19 mouse cellular contexts compared by ENCODE assay signal in genomic region chr5:120479538-120479937, GRCm38 (mm10). TPM values are rescaled to one million over a fixed set of nuclear protein-coding genes. Genes with fewer than 3 reads are reported as not detected.
DNase-seq lines count a peak whose midpoint lies in the region; TF ChIP-seq lines count a peak whose summit lies in the region.
"Had no signal": no experiment of that assay in that cellular context is flagged by ENCODE, and none has a peak within 500 bp of the region (broad histone marks: within the 10 kb centered on the region; RNA-seq: fewer than 3 reads in every experiment).

No protein-coding gene starts in this region.

- no peak overlapping the region for H3K27ac ChIP-seq in layer of hippocampus, adult 2 months
- H3K27ac ChIP-seq: forebrain, embryonic 12.5 days; heart, embryonic 10.5 days; hindbrain, embryonic 12.5 days; kidney, embryonic 15.5 days; lung, embryonic 15.5 days; macrophage; neural tube, embryonic 15.5 days had no signal

- DNase-seq in layer of hippocampus, adult 2 months (ENCODE audit: low spot score in 2 of 2): no peak
- no peak for DNase-seq in layer of hippocampus, adult 9-10 months (ENCODE audit: low spot score)
- peak; percentile 32 for DNase-seq in thymus, postnatal 4 days
- DNase-seq in thymus, postnatal 25 days: no peak
- peak; percentile 48 for DNase-seq in ZHBTc4 (ENCODE audit: low read depth, low spot score)
- DNase-seq in right cerebral cortex, adult 18-20 months: no peak
- DNase-seq in spleen, adult 18-20 months: no peak
- DNase-seq: adrenal gland, adult 2 months; cerebellum, postnatal 14 days; gastrocnemius, postnatal 25 days; heart, postnatal 10 days had no signal

- TF ChIP-seq CTCF in layer of hippocampus, adult 2 months (conservative IDR thresholded peaks at IDR 0.05): peak; percentile 68

- H3K4me3 ChIP-seq in layer of hippocampus, adult 2 months: no peak overlapping the region
- H3K4me3 ChIP-seq: forebrain, embryonic 12.5 days; heart, embryonic 10.5 days; hindbrain, embryonic 12.5 days; kidney, embryonic 15.5 days; lung, embryonic 15.5 days; neural tube, embryonic 15.5 days had no signal

RNA-seq across cellular contexts. Expression of gene Sds, which starts 3.2 kb away (rescaled TPM):
- under 1 TPM in 1 of 2 experiments, not detected in 1; 0.31 TPM for total RNA-seq in layer of hippocampus, adult 2 months (2021)
- total RNA-seq: gastrocnemius, postnatal 25 days; heart, postnatal 10 days; left cerebral cortex, postnatal 10 days had no signal

RNA-seq across cellular contexts. Expression of gene Sdsl, which starts 6.9 kb away (rescaled TPM):
- total RNA-seq in layer of hippocampus, adult 2 months (2021): 1 to 10 TPM; 7.9 to 8.5 TPM

RNA-seq across cellular contexts. Expression of gene Plbd2, which starts 23.9 kb away (rescaled TPM):
- 10 to 100 TPM; 62.6 to 66.0 TPM for total RNA-seq in layer of hippocampus, adult 2 months (2021)

RNA-seq across cellular contexts. Expression of gene Slc8b1, which starts 31.4 kb away (rescaled TPM):
- 10 to 100 TPM in 1 of 2 experiments, 1 to 10 TPM in 1; 8.7 to 12.1 TPM for total RNA-seq in layer of hippocampus, adult 2 months (2021)

RNA-seq across cellular contexts. Expression of gene Lhx5, which starts 48.0 kb away (rescaled TPM):
- total RNA-seq in layer of hippocampus, adult 2 months (2021): under 1 TPM in 1 of 2 experiments, not detected in 1; 0.36 TPM
- total RNA-seq: adrenal gland, adult 2 months; gastrocnemius, postnatal 25 days; heart, postnatal 10 days had no signal

Comparison
In these comparisons a context has a peak if more than half of its experiments do, and no peak if none do; other contexts are left out.
1. DNase-seq: peak in thymus, postnatal 4 days (single experiment) and ZHBTc4 (single experiment); none in layer of hippocampus, adult 2 months (0 of 2), layer of hippocampus, adult 9-10 months (single experiment), thymus, postnatal 25 days (single experiment), right cerebral cortex, adult 18-20 months (single experiment) and spleen, adult 18-20 months (0 of 2).